Mouse (Mus musculus): ENCODE measurements around the gene Romo1.

DNA sequence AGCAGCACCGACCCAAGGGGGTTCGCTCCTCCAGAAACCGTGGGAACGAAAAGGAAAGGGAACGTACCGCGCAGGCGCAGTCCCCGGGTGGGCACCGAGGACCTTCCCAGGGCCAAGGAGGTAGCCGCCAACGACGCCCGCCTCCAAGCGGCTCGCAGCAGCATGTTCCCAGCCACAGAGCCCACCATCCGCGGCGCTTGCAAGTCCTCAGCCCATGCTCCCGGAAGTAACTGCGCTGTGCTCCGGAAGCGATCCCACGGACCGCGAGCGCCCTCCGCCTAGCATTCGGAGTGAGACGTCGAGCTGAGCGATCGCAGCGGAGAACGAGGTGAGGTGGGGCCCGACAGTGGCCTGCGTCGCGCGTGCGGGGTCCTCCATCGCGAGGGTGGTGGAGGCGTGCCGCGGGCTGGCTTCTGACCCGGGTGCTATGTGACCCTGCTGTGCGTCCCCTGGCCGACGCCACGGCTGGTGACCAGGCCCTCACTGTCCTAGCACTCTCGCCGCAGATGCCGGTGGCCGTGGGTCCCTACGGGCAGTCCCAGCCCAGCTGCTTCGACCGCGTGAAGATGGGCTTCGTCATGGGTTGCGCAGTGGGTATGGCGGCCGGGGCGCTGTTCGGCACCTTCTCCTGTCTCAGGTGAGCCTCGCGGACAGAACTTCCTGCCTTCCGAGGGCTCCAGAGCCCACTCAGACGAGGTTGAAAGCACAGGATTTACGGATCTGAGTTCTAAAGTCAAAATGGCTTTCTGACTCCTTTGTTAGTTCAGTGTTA is at the start of gene Romo1, which contains the start of gene Nfs1:
- TF ChIP-seq POLR2A (IDR thresholded peaks at IDR 0.05; ENCODE audit: borderline replicate concordance, extremely low read depth, insufficient read depth, insufficient read length, poor library complexity, severe bottlenecking) (peak; percentile 62; the same call in 1 of the 2 replicates), CTCF (IDR thresholded peaks at IDR 0.05; ENCODE audit: borderline replicate concordance, extremely low read depth, insufficient read depth, insufficient read length) (peak; percentile 38; the same call in 1 of the 2 replicates)

All from brain, embryonic 14.5 days (tissue).